Mouse (Mus musculus) mouse trophoblast stem cell (cell line): ENCODE data around the gene S100a1.

Experiments
- in situ Hi-C, 2 experiments: fragments of 300-500 bp; cut with MseI, MboI; formaldehyde crosslinking; loops; 2 replicates in 1 of 2; 3 replicates in 1 of 2; pipeline ENCODE4 v1.15.1; 2025

Gene S100a1

DNA sequence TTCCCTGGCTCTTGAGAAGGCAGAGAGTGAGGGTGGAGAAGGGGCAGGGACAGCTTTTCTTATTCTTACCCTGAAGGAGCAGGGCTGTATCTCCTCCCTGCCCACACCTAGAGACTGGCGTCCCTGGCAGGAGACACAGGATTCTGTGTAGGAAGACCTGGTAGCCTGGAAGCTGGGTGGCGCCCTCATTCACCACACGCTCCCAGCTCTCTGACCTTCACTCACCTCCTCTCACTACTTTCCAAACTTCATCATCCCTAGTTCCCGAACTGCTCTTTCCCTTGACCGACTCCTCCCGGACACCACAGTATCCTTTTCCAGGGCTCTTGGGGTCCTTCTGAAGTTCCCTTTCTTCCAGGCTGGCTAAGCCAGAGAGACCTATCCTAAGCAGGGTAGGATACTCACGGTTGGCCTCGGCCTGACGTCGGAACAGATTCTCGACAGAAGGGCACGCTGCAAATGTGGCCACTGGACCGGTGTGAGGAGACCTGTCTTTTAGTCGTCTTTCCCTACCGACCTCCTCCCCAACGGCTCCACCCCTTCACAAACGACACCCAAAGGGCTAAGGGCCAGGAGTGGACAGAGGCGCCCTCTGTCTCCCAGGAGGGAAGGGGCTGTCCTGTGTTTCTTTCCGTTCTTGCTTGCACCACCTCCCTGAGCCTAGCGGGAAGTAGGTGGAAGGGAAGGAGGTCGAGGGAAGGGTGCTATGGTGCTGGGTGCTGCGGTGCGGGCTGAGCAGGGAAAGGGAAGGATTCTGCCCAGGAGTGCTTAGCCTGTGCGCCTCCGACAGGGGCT lies at the start of gene S100a1, which contains the start of gene S100a13:
TSS of gene S100a1 (minus strand) at position 597 of the 795 bp plus-strand sequence.
TSS of gene S100a13 (plus strand) at position 640 of the 795 bp plus-strand sequence.
- in situ Hi-C loops = loop anchor here in 1 of 2 experiments (10.0 kb wide), 1 partner anchor 111 kb away; no protein-coding TSS in a partner anchor

DNA sequence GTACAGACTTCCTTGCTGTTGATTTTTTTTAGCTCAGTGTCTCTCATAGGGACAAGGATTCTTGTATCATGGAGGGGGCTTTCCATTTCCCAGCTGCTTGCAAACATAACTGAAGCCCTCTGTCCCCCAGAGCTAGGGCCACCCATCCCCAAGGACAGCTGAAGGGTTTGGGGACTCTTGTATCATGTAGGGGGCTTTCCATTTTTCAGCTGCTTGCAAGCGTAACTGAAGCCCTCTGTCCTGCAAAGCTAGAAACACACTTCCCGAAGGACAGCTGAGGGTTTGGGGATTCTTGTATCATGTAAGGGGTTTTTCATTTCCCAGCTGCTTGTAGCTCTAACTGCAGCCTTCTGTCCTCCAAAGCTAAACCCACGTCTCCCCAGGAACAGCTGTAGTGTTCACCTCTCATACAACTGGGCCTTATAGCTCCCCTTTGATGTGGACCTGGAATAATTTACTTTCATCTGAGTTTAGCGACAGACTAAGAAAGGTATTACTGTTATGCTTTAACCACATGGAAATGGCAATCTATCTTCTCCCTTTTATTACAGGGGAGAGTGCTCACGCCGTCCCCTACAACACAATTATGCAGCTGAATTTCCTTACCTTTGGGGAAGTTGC lies 45.9 kb upstream of the S100a1 start, which contains the start of gene S100a3:
TSS of gene S100a3 (plus strand) at position 571 of the 621 bp plus-strand sequence.
- in situ Hi-C loops = no loop called here

DNA sequence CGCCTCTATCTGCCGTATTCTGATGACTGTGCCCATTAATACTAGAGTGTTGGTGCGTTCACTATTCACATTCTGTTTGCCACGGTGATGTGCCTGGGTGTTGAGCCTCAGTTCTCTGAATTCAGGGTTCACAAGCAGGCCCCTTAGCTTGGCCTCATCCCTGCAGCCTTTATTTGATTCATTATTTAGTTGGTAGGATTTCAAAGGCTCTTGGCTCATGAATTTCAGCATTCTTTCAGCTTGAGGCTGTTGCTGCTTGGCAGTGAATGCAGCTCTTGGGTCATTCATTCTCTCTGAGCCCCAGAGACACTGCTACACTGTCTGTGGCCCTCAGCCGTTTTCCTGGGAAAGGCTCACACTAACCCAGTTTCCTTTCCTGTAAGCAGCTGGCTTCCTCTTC lies 41.8 kb upstream of the S100a1 start:
- in situ Hi-C loops = no loop called here

DNA sequence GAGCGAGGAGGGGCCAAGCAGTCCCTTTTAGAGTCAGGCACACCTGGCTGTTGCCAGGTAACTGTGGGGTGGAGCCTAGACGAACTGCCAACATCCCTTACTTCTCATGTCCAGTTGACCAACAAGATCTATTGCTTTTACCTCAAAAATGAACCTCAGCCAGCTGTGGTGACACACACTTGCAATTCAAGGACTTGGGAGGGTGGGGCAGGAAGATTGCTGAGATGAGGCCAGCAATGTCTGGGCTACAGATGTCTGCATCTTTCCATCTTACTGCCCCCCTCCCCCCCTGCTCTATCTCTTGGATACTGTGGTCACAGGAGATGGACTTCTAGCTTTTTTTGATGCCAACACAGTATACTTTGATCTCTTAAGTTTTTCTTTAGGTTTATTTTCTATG lies 38.0 kb upstream of the S100a1 start:
- in situ Hi-C loops = no loop called here

DNA sequence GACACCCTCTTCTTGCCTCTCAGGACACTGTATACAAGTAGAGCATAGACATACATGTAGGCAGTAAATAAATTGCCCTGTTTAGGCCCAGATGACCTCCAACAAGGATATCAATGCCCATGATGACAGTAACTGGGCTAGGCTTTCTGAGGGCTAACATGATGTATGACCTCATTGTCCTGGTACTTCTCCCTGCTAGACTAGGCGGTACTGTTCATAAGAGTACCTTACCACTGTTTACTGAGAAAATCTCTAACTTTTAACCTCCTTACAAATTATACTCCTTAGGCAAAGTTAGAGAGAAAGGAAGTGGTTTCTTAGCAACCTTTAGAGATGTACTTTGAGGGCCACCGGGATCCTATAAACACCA lies 36.2 kb upstream of the S100a1 start:
- in situ Hi-C loops = no loop called here

DNA sequence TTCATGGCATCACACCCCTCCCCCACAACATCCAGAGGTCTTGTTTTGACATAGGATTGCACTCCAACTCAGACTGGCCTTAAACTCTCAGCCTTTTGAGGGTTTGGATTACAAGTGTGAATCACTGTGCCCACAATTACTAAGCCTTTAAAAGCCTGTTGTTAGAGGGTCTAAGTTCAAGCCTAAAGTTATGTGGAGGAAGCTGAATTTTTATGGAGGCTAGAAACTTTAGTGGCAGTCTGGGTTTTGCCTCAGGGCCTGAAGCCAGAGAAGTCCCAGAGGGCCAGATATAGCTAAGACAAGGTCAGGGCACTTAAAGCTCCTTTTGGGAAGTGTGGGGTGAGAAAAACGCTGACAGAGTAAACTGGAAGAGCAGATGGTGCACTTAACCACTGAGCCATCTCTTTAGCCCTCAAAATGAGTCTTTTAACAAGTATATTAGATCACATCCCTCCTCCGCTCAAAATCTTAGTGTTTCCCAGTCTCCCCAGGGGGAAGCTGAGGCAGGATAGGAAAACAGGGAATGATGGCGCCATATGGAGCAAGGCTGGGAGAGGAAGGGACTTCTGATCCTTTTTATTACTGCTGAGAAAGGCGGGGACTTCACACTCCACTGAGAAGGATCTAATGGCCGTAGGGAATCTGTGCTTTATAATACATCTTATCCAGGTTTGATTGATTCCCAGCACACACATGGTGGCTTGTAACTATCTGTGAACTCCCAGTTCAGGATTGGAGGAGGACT lies 35.7 kb upstream of the S100a1 start:
- in situ Hi-C loops = no loop called here

DNA sequence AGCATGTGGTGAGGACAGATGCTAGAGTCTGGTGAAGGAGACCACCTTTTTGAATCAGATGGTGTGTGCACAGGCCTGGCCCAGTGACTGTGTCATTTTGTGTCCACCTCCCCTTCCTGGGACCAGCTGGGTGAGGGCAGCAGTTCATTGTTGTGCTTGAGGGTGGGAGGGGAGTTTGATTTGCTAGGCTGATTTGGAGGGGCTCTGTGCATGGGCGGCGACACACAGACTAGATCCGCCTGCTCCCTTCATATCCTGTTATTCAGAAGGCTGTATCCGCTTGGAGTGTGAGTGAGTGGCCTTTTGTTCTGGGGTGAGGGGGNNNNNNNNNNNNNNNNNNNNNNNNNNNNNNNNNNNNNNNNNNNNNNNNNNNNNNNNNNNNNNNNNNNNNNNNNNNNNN lies 26.7 kb upstream of the S100a1 start:
- in situ Hi-C loops = no loop called here

DNA sequence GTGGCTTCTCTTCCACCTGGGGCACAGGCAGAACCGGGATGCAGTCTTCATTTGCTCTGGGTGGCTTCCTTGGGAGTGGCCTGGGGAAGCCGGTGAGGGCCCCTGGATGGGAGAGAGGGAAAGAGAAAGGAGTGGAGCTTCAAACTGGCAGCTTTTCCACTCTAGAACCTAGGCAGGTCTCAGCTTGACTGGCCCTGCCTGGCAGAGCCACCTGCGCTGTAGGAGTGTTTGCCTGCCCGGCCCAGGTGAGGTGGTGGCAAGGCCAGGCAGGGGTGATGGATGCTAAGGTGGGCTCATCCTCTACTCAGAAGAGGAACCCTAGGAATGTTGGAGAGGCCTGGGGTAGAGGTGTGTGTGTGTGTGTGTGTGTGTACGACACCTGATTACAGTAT lies 23.7 kb upstream of the S100a1 start:
- in situ Hi-C loops = no loop called here

DNA sequence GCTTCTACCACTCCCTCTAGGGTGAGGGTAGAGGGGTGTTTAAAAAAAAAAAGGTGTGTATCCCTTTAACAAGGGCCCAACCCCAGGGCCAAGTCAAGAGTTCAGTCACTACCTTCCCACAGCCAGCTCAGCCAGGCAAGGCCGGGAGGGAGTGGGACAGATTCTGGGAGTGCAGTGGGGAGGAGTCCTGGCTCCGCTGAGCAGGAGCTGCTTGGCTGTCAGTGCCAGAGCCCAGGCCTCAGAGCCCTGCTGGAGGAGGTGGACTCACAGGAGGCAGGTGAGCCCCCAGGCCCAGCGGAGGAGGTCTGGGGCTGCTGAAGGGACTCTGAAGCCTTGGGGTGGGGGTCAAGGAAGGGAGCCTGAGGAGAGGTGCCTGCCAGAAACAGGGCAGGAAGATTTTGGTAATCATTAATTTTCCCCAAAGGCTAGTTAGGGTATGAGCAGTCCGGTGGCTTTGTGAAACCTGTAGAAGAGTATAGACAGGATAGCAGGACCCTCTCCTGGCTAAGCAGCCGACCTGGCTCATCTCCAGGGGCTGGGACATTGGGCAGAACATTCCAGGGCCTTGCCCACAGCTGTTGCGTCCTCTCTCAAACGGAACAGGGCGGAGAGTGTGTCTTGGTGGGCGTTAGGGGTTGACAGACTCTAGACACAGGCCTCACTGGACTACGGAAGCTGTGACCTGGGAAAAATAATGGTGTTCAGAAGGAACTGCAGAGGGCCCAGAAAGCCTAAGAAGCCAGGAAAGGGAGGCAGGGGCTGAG lies 23.1 kb upstream of the S100a1 start, which contains the start of gene S100a16:
TSS of gene S100a16 (plus strand) at position 114 of the 764 bp plus-strand sequence.
- in situ Hi-C loops = no loop called here

DNA sequence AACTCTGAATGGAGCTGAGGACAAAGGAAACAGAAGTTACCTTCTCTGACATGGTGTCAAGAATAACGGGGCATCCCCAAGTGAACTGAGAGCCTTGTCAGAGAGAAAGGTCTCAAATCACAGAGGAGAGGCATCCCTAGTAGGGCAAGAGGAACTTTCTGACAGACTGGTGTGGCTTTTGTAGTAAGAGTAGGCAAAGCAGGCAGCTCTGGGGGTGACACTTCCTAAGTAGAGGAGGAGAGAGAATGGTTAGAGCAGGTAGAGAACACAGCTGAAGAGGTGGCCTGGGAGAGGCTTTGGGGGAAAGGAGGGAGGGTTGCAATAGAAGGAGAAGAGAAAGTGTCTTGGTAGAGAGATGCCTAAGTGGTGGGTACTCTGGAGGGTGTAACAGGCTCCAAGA lies 21.3 kb upstream of the S100a1 start:
- in situ Hi-C loops = no loop called here

DNA sequence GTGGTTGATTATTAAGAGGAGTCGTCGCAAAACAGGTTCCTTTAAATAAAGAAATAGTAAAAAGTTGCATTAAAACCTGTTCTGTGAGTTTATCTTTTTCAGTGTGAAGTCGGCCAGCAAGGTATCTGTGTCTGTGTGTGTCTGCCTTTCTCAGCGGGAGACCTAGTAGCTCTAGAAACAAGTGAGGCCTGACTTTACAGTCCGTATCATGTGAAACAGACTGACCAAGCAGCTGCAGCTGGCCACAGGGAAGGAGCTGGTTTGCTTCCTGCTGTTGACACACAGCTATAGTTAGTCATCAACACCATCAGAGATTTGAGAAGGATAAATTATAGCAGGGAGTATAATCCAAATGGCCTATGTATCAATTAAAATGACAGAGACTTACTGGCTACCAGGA lies 17.5 kb upstream of the S100a1 start:
- in situ Hi-C loops = no loop called here

DNA sequence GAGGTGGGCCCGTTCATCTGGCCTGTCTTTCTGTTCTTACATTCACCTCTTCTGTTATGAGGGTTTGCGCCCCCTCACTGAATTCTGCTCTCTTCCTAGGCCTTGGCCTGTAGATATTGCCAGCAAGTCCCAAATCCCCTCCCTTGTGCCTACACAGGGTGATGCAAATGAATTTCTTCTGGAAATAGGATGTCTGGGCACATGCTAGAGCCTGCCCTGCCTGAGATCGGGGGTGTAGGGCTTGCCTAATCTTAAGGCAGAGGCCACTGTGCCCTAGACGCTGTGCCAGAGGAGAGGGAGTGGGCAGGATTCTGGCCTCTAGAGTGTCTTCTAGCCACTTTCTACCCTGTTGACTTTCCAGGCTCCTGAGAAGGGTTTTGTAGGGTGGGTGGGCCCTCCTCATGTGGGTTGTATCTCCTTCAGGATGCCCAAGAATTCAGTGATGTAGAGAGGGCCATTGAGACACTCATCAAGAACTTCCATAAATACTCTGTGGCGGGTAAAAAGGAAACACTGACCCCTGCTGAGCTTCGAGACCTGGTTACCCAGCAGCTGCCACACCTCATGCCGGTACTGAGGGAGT lies 13.2 kb upstream of the S100a1 start:
- in situ Hi-C loops = loop anchor here in 1 of 2 experiments (10.0 kb wide), 1 partner anchor 47 kb away; no protein-coding TSS in a partner anchor

DNA sequence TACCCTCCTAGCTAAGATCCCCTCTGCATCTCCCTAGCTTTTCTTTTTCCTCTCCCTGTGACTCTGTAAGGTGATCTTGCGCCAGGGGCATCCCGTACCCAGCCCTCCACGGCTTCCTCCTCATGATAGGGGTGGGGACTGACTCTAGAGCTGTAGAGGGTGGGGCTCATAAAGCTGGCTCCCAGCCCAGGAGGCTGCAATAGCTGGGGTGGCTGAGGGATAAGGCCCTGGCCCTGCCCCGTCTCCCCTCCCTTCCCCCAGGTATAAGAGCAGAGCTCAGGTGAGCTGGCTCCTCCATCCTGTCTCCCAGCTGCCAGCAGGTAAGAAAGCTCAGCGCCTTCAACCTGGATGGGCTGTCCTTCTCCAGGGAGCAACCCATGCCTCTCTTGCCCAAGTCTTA lies 12.4 kb upstream of the S100a1 start, which contains the start of gene S100a14:
TSS of gene S100a14 (plus strand) at position 277 of the 400 bp plus-strand sequence.
- in situ Hi-C loops = loop anchor here in 1 of 2 experiments (10.0 kb wide), 1 partner anchor 48 kb away; no protein-coding TSS in a partner anchor

DNA sequence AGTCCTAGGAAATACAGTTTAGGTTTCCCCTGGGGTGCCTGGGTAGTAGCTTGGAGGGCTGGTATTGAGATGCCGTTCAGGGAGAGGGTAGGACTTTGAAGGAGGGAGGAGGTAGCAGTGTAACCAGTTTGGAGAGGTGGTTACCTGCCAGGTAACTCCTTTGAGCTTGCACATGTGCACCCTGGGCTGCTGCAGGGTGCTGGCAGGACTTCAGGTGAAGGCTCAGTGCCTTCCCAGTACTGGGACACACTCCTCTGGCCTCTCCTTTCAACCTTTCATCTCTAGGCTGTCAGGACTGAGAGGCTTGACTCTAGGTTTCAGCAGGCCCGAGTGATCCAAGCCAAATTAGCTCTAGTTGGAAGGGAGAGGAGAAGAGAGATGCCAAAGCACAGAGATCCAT lies 11.9 kb upstream of the S100a1 start:
- in situ Hi-C loops = loop anchor here in 1 of 2 experiments (10.0 kb wide), 1 partner anchor 49 kb away; no protein-coding TSS in a partner anchor

DNA sequence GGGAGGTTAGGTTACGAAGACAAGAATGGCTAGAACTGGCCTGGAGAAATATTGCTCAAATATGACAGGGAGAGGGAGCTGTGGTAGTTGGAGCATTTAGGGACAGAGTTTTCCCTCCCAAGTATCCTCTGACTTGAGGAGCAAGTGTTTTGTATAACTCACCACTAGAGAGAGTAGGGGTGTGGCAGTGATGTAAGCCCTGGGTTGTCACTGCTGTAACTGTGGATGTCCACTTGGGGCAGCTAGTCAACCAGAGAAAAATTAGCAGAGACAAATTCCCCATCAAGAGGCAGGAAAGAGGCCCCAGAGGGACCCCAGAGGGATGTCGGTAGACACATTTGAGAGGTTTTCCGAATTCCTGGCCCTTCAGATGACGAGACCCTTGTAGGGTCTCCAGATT lies 11.2 kb upstream of the S100a1 start:
- in situ Hi-C loops = loop anchor here in 1 of 2 experiments (10.0 kb wide), 1 partner anchor 49 kb away; no protein-coding TSS in a partner anchor

DNA sequence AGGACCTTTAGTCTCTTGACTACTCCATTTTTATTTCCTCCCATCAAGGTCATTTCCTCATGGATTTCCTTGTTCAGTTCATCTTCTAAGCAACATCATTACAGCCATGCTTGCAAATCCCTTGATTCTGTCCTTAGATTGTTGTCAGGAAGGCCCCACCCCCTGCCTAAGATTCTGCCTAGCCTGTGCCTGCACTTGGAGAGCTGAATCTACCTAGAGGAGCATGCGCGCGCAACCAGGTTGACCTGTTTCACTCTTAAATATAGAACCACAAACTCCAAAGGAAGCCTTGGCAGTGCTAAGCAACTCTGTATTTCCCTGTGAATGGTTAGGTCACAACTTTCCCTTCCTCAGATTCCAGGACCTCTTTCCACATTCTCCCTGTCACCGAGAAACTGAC lies 3.5 kb upstream of the S100a1 start:
- in situ Hi-C loops = loop anchor here in 1 of 2 experiments (10.0 kb wide), 1 partner anchor 107 kb away; no protein-coding TSS in a partner anchor

DNA sequence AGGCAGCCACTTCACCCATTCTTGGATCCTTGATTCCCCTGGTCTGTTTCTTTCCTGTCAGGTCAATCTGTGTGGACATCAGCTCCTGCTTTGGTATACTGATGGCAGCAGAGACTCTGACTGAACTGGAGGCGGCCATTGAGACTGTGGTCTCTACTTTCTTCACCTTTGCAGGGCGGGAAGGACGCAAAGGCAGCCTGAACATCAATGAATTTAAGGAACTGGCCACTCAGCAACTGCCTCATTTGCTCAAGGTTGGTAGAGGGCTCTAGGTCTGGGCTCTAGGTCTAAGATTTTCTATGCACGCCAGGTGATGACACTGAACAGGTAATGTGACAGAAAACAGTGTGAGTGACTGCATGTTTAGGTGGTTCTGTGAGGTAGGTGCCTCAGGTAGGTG lies 1.6 kb upstream of the S100a1 start:
- in situ Hi-C loops = loop anchor here in 1 of 2 experiments (10.0 kb wide), 1 partner anchor 109 kb away; no protein-coding TSS in a partner anchor

DNA sequence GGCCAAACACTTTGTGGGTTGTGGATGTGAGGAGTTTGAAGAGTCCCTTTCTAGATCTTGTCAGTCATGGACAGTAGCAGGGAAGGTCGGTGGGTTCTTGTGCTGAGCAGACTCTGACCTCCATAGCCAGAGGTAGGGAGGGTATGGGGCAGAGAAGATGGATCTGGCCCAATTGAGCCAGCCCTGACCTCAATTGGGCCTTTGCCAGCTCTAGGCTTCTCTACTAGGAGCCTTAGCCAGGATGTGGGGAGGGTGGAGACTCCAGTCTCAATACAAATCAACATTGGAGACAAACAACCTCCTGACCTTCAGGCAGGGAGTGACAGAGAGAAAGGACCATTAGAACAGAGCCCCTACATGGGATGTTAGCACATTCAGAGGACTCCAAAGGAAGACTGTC lies 1.1 kb upstream of the S100a1 start:
- in situ Hi-C loops = loop anchor here in 1 of 2 experiments (10.0 kb wide), 1 partner anchor 110 kb away; no protein-coding TSS in a partner anchor

DNA sequence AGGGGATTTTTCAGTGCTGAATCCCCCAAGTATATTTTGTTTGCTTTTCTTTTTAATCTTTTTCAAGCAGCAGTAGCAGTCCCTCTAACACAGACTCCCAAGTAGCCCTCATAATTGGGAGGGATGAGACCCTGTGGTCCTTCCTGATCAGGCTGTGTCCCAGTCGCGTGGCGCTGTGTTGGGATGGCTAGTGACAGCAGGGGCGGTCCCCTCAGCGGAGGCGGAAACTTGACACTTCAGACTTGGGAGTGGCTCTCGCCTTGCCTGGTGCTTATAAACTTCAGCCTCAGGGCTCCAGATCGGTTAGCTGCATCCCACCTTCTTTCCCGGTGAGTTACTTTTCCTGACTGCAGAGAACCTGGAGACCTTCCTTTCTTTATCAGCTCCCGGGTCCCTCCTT lies 499 bp upstream of the S100a1 start:
- in situ Hi-C loops = loop anchor here in 1 of 2 experiments (10.0 kb wide), 1 partner anchor 110 kb away; no protein-coding TSS in a partner anchor
